Mouse (Mus musculus): ENCODE data around the gene Gm3002.
"Not testable (repeated sequence)": the region's sequence is repeated elsewhere in the genome, so short reads cannot be mapped to it uniquely, and the experiment has no call there.

- TF ChIP-seq MAX (IDR thresholded peaks at IDR 0.05; ENCODE audit: low read depth); MYOD1 (IDR thresholded peaks at IDR 0.05; ENCODE audit: control insufficient read depth in 1 of 3, insufficient read length in 2 of 3, low read depth in 2 of 3); POLR2A (IDR thresholded peaks at IDR 0.05; ENCODE audit: insufficient read length, low read depth); SRF (IDR thresholded peaks at IDR 0.05; ENCODE audit: control insufficient read depth, insufficient read length, low read depth): not testable (repeated sequence)
Measured at GRCm38 (mm10) chr14:3845945-3846344, 36.1 kb downstream of the Gm3002 start, which contains the start of gene Gm3033.

Data from myocyte (in vitro differentiated cells).